Mouse (Mus musculus): Measurements from ENCODE around the gene Pnkd. TPM values are rescaled to one million over a fixed set of nuclear protein-coding genes. Genes with fewer than 3 reads are reported as not detected.

Pnkd gene
- polyA plus RNA-seq, 1 experiment from 2014 or later, result 108 TPM

- no peak overlapping the region for H3K4me3 ChIP-seq
- no peaks in the 10 kb centered on the region for H3K9me3 ChIP-seq
- 86% methylated on average over 7 of the region's 7 CpGs for WGBS
- H3K27me3 ChIP-seq (replicated peaks; ENCODE audit: low read depth, poor library complexity, severe bottlenecking), result no peaks in the 10 kb centered on the region
- H3K27ac ChIP-seq (replicated peaks), result no peak overlapping the region
- no peaks in the 10 kb centered on the region; the same call in 1 of the 2 replicates for H3K36me3 ChIP-seq (replicated peaks)
- no peak for DNase-seq (ENCODE audit: low spot score)
- H3K4me1 ChIP-seq, result peaks cover 43% of the 10 kb centered on the region
These were observed 45.2 kb downstream of the Pnkd start for GRCm38 (mm10) chr1:74329899-74330431.

- H3K4me1 ChIP-seq, result peaks cover 49% of the 10 kb centered on the region
- whole genome bisulfite sequencing, result 84% methylated on average over 4 of the region's 4 CpGs
- H3K4me3 ChIP-seq, result no peak overlapping the region
- peaks cover 2% of the 10 kb centered on the region for H3K36me3 ChIP-seq (replicated peaks)
- no peaks in the 10 kb centered on the region for H3K9me3 ChIP-seq
- H3K27ac ChIP-seq (replicated peaks), result peak overlapping the region; percentile 57
- H3K27me3 ChIP-seq (replicated peaks; ENCODE audit: low read depth, poor library complexity, severe bottlenecking), result no peaks in the 10 kb centered on the region
- no peak for DNase-seq (ENCODE audit: low spot score)
These were observed 46.4 kb downstream of the Pnkd start for GRCm38 (mm10) chr1:74331046-74331681.

GRCm38 (mm10) chr1:74332241-74332763 is 47.6 kb downstream of the Pnkd start:
- H3K36me3 ChIP-seq (replicated peaks), result peaks cover 8% of the 10 kb centered on the region
- H3K9me3 ChIP-seq, result no peaks in the 10 kb centered on the region
- H3K4me1 ChIP-seq, result peaks cover 53% of the 10 kb centered on the region
- H3K27ac ChIP-seq (replicated peaks), result peak overlapping the region; percentile 86
- H3K27me3 ChIP-seq (replicated peaks; ENCODE audit: low read depth, poor library complexity, severe bottlenecking), result no peaks in the 10 kb centered on the region
- peak overlapping the region; percentile 66 for H3K4me3 ChIP-seq
- under 1% methylated on average over 36 of the region's 36 CpGs for WGBS
- peak; percentile 97 for DNase-seq (ENCODE audit: low spot score)

- Histone ChIP-seq H3K36me3 (replicated peaks) (peaks cover 8% of the 10 kb centered on the region), H3K4me1 (peaks cover 56% of the 10 kb centered on the region), H3K9me3 (no peaks in the 10 kb centered on the region), H3K27me3 (replicated peaks; ENCODE audit: low read depth, poor library complexity, severe bottlenecking) (no peaks in the 10 kb centered on the region), H3K27ac (replicated peaks) (peak overlapping the region; percentile 86), H3K4me3 (peak overlapping the region; percentile 66)
- WGBS, result 3% methylated on average over 9 of the region's 9 CpGs
- DNase-seq (ENCODE audit: low spot score), result no peak
These were observed 48.2 kb downstream of the Pnkd start for GRCm38 (mm10) chr1:74332930-74333329.

GRCm38 (mm10) chr1:74334607-74335006 is 49.9 kb downstream of the Pnkd start:
- no peak overlapping the region for H3K27ac ChIP-seq (replicated peaks)
- H3K27me3 ChIP-seq (replicated peaks; ENCODE audit: low read depth, poor library complexity, severe bottlenecking), result no peaks in the 10 kb centered on the region
- H3K4me1 ChIP-seq, result peaks cover 61% of the 10 kb centered on the region
- WGBS, result 74% methylated on average over 3 of the region's 3 CpGs
- no peak overlapping the region for H3K4me3 ChIP-seq
- no peak for DNase-seq (ENCODE audit: low spot score)
- peaks cover 10% of the 10 kb centered on the region for H3K36me3 ChIP-seq (replicated peaks)
- H3K9me3 ChIP-seq, result no peaks in the 10 kb centered on the region

GRCm38 (mm10) chr1:74335033-74335432 is 50.3 kb downstream of the Pnkd start:
- 35% methylated on average over 4 of the region's 4 CpGs for WGBS
- peaks cover 14% of the 10 kb centered on the region for H3K36me3 ChIP-seq (replicated peaks)
- H3K27me3 ChIP-seq (replicated peaks; ENCODE audit: low read depth, poor library complexity, severe bottlenecking), result no peaks in the 10 kb centered on the region
- no peaks in the 10 kb centered on the region for H3K9me3 ChIP-seq
- H3K4me3 ChIP-seq, result no peak overlapping the region
- H3K4me1 ChIP-seq, result peaks cover 59% of the 10 kb centered on the region
- DNase-seq (ENCODE audit: low spot score), result no peak
- 0 out of 2 replicates have a peak overlapping the region, but pooled peaks have one; percentile 20 for H3K27ac ChIP-seq (replicated peaks)

GRCm38 (mm10) chr1:74335436-74336170 is 50.9 kb downstream of the Pnkd start:
- Histone ChIP-seq H3K4me3 (no peak overlapping the region), H3K27me3 (replicated peaks; ENCODE audit: low read depth, poor library complexity, severe bottlenecking) (no peaks in the 10 kb centered on the region), H3K27ac (replicated peaks) (no peak overlapping the region), H3K36me3 (replicated peaks) (peaks cover 20% of the 10 kb centered on the region), H3K4me1 (peaks cover 56% of the 10 kb centered on the region), H3K9me3 (no peaks in the 10 kb centered on the region)
- WGBS, result 80% methylated on average over 6 of the region's 6 CpGs
- no peak for DNase-seq (ENCODE audit: low spot score)

- WGBS, result 85% methylated on average over 3 of the region's 3 CpGs
- H3K4me3 ChIP-seq, result no peak overlapping the region
- peaks cover 26% of the 10 kb centered on the region for H3K36me3 ChIP-seq (replicated peaks)
- H3K27me3 ChIP-seq (replicated peaks; ENCODE audit: low read depth, poor library complexity, severe bottlenecking), result no peaks in the 10 kb centered on the region
- H3K9me3 ChIP-seq, result no peaks in the 10 kb centered on the region
- peaks cover 42% of the 10 kb centered on the region for H3K4me1 ChIP-seq
- H3K27ac ChIP-seq (replicated peaks), result no peak overlapping the region
- DNase-seq (ENCODE audit: low spot score), result no peak
These were observed 52.6 kb downstream of the Pnkd start for GRCm38 (mm10) chr1:74337241-74337771.

- 0 out of 2 replicates have a peak overlapping the region, but pooled peaks have one; percentile 4 for H3K27ac ChIP-seq (replicated peaks)
- H3K4me1 ChIP-seq, result peaks cover 43% of the 10 kb centered on the region
- H3K4me3 ChIP-seq, result no peak overlapping the region
- H3K27me3 ChIP-seq (replicated peaks; ENCODE audit: low read depth, poor library complexity, severe bottlenecking), result no peaks in the 10 kb centered on the region
- DNase-seq (ENCODE audit: low spot score), result no peak
- 82% methylated on average over 5 of the region's 5 CpGs for WGBS
- H3K36me3 ChIP-seq (replicated peaks), result peaks cover 26% of the 10 kb centered on the region
- no peaks in the 10 kb centered on the region for H3K9me3 ChIP-seq
These were observed 53.3 kb downstream of the Pnkd start for GRCm38 (mm10) chr1:74338013-74338412.

- no peaks in the 10 kb centered on the region for H3K9me3 ChIP-seq
- peaks cover 40% of the 10 kb centered on the region for H3K4me1 ChIP-seq
- 0 out of 2 replicates have a peak overlapping the region, but pooled peaks have one; percentile 4 for H3K27ac ChIP-seq (replicated peaks)
- peaks cover 26% of the 10 kb centered on the region for H3K36me3 ChIP-seq (replicated peaks)
- no peak for DNase-seq (ENCODE audit: low spot score)
- no peak overlapping the region for H3K4me3 ChIP-seq
- H3K27me3 ChIP-seq (replicated peaks; ENCODE audit: low read depth, poor library complexity, severe bottlenecking), result no peaks in the 10 kb centered on the region
- WGBS, result 77% methylated on average over 4 of the region's 4 CpGs
These were observed 53.9 kb downstream of the Pnkd start for GRCm38 (mm10) chr1:74338626-74339025.

GRCm38 (mm10) chr1:74339917-74340316 is 55.2 kb downstream of the Pnkd start:
- no peaks in the 10 kb centered on the region for H3K9me3 ChIP-seq
- WGBS, result 92% methylated on average over 9 of the region's 9 CpGs
- no peak for DNase-seq (ENCODE audit: low spot score)
- H3K4me3 ChIP-seq, result no peak overlapping the region
- peaks cover 29% of the 10 kb centered on the region for H3K4me1 ChIP-seq
- H3K36me3 ChIP-seq (replicated peaks), result peaks cover 26% of the 10 kb centered on the region
- no peaks in the 10 kb centered on the region for H3K27me3 ChIP-seq (replicated peaks; ENCODE audit: low read depth, poor library complexity, severe bottlenecking)
- no peak overlapping the region for H3K27ac ChIP-seq (replicated peaks)

- no peaks in the 10 kb centered on the region for H3K27me3 ChIP-seq (replicated peaks; ENCODE audit: low read depth, poor library complexity, severe bottlenecking)
- H3K9me3 ChIP-seq, result no peaks in the 10 kb centered on the region
- H3K27ac ChIP-seq (replicated peaks), result no peak overlapping the region
- DNase-seq (ENCODE audit: low spot score), result no peak
- WGBS, result 96% methylated on average over 6 of the region's 6 CpGs
- peaks cover 24% of the 10 kb centered on the region for H3K4me1 ChIP-seq
- no peak overlapping the region for H3K4me3 ChIP-seq
- H3K36me3 ChIP-seq (replicated peaks), result peaks cover 26% of the 10 kb centered on the region
These were observed 55.6 kb downstream of the Pnkd start for GRCm38 (mm10) chr1:74340361-74340764.
